Mouse (Mus musculus) retina, embryonic 14.5 days (tissue): ENCODE results near the gene Slc26a3.
A peak's percentile ranks its signal among the peaks of the same experiment; 100 is the strongest.

Source experiments
- DNase-seq: peaks from one replicate; pipeline ENCODE4 v3.0.0-alpha.2; 2015; ENCODE audit warnings: low spot score

The Slc26a3 gene

DNA sequence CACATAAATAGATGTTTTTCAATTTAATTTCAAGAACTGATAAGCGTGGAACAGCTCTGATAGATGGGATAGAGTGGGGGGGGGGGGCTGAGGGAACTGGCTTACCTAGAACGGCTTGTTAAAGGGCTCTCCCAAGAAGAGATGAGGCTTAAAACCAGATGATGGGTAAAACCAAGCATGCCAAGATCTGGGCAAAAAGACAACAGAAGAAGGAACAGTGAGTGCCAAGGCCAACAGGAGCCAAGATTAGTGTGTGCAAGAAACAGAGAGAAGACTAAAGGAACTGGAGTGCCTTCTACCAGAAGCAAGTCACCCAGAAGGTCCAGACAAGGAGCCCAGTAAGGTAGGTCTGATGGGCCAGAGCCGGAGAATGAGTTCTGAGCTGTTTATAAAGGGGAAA, at the start of gene Slc26a3:
Slc26a3 (plus strand) TSS at position 301 of the 400 bp plus-strand sequence.
- DNase-seq, result no peak

DNA sequence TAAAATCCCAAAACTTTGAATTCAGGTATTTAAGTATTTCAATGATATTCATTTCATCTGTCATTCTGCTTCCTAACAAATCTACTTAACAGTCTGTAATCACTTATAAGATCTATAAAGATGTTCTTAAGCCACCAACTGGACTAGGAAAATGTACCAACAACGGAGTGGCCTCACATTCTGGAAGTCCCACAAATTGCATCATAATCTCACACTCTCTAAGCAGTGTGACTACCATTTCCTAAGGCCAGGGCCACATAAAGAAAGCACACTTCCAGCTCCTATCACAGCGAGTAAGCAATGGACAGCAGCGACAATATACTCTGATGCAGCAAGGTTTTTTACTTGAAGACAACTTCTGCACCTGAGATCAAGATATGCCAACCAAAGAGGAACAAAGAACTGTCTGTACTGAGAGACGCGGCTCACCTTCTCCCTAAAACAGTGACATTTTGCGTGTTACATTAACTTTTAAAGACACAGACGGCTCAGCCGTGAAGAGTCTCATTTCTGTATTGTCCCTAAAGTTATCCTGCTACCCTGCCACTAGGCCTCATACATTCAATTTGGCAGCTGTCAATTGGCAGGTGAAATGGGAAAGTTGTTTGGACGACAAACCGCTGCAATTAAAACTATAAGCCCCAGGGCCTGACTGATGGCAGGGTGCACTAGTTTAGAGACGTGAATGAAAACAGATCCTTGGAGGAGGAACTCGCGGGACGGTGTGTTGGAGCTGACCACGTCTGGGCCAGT, 40.3 kb upstream of the Slc26a3 start:
- DNase-seq, result no peak

DNA sequence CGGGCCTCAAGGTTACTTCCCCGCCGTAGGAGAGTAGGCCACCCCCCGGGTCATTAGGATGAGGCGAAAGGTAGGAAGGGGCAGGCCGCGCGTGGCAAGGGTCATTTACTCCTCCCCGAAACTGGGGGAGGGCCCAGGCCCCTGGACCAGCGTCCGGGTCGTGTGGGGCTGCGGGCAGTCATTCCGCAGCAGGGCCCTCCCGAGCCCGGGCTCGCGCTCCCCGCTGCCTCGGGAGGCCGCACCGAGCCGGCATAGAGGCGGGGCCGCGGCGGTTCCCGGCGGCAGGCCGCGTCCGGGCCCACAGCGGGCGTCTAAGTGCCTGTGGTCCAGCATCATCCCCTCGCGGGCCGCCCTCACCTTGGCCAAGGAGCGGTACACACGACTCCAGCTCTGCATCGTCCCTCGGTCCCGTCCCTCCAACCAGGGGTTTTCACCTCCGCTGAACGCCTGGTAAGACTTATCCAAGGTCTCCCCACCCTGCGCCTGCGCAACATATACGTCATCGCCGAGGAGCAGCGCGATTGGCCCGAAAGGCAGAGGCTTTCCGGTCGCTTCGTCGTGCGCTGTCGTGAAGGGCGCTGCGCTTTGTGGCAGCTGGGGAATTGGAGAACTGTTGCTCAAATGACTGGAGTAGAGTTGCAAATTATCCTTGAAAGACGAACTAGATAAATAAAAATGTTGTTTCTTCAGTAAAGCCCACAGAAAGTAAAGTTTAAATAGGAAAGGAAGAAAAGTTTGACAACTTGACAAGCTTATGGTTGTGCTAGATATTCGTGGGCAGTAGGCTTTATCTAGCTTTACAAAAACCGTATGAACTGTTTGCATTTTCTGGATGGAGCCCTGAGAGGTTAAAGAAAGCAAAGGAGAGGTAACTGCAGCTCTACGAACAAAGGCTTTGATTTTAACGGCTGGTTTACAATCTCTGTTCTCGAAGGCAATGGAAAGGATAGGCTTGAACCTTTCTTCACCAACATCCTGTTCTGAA, 39.4 kb upstream of the Slc26a3 start, which contains the start of gene Dld:
Dld (minus strand) TSS at position 510 of the 985 bp plus-strand sequence.
- DNase-seq, result peak; percentile 96

DNA sequence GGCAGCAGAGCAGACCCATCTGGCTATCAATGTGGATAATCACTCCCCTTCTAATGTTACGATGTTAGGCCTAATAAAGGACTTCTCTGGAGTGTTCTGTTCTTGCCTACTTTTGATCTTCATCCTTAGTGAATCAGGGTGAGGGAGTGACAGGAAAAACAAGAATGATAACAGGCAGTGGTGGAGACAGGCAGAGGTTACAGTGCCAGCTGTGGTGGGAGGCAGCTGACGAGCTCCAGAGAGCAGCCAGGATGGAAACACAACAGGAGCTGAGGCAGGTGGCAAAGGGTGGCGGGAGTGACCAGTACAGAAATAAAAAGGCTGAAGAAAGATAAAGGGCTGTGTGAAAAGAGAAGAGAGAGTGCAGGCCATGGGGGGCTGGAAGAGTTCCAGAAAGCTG, 24.2 kb upstream of the Slc26a3 start:
- no peak for DNase-seq

DNA sequence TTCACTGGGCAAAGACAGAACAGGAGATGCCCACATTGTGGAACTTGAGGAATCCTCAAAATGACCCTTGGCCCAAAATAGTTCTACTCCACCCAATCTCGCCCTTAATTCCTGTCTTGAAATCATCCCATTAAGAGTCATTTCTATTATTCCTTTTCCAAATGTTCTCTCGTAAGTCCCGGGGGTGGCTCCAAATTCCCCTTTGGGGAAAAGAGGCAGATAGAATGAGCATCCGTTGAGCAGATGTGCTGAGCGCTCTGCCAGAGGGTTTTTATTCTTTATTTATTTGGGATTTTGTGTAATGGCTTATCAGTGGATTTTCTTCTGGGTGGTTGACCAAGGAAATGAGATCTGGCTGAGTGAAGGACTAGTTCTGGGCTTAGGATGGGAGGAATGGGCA, 22.9 kb upstream of the Slc26a3 start:
- DNase-seq, result no peak

DNA sequence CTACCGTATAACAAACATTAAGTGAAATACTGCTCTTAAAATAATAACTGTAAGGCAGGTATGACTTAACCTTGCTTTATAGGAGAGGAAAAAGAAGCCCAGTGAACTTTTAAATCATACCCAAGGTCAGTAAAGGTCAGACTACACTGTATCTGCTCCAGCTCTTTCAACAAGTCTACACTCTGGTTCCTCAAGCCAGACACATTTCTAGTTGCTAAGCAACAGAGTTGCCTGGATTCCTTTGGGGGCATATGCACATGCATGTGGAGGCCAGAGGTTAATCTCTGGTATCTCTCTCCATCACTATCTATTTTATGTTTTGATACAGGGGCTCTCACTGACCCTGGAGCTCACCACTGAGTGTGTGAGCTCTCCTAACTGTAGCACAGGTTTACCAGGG, 21.6 kb upstream of the Slc26a3 start:
- DNase-seq, result peak; percentile 21

DNA sequence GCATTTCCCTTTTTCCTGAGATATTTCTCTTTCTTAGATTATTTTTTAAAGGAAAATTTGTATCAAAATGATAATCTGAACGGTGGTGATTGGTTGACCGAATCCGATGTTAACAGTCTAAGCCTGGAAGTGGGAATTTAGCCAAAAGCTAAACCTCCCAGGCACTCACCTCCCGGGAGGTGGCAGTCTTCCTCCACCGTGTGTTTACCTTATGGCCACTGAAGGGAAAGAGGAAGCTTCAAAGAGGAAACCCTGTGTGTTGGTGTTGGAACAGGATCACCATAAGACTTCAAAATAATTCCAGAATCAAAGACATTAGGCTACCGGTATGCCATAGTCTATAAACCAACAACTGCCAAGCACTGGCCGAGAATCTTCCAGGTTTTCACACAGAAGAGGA, 21.0 kb upstream of the Slc26a3 start:
- DNase-seq, result no peak

DNA sequence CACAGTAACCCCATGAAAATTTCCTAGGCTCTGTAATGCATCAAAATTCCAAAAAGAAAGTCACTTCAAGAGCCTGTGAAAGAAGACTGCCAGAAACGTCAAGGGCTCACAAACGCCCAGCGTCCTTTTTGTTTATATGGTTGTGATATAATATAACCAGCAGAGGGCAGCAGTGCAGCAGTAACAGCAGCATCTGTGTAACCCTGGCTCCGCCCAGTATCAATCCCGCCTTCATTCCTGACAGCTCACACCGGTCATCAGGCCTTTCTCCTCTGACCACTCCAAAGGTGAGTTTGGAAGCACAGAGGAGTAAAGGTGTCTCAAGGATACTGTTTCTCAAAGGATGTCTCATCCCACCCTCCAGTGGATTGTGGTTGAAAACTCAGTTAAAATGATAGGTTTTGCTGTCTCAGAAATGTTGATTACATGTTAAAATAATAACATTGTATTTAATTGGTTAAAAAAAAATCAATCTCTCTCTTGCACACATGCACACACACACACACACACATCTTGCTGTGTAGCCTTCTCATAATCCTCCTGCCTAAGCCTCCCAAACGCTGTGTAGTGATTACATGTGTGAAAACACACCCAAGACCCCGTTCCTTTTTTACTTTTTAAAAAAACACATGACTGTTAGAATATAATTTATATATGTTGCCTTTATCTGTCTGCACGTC, 15.9 kb upstream of the Slc26a3 start:
- peak; percentile 92 for DNase-seq

DNA sequence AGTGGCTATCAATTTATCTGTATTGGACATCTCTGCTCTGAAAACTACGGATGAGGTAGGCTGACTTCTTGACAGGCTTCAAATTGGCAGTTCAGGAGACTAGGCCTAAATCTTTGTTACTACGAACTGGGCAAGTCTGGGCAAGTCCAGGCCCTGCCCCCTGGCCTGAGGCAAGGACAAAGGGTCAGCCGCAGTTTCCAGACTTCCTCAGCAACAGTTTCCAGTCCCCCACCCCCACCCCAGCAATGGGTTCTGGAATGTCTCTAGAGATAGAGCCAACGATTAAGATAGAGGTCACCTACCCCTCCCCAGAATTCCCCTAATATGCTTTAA, 15.4 kb upstream of the Slc26a3 start:
- no peak for DNase-seq

DNA sequence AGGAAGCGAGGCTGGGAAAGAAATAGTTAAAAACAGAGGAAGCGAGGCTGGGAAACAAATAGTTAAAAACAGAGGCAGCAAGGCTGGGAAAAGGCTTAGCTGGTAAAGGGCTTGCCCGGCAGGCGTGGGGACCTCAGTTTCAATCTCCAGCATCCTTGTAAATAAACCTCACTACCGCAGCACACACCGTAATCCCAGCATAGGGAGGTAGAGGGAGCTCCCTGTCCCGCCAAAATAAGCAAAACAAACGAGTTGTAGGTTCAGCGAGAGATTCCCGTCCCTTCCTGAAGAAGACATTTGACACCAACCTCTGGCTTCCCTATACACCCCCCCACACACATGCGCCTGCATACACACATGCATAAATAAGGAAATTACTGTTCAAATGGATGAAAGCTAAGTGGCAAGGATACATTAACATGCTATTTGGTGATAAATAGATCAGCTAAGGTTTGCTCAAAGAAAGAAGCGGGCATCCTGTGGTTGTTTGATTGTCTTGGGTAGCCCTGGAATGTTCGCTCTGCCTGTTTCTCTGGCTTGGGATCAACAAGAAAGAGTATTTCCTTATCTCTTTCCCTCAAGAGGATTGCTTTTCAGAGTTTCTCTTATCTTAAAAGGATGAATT, 14.2 kb upstream of the Slc26a3 start:
- DNase-seq, result peak; percentile 40

DNA sequence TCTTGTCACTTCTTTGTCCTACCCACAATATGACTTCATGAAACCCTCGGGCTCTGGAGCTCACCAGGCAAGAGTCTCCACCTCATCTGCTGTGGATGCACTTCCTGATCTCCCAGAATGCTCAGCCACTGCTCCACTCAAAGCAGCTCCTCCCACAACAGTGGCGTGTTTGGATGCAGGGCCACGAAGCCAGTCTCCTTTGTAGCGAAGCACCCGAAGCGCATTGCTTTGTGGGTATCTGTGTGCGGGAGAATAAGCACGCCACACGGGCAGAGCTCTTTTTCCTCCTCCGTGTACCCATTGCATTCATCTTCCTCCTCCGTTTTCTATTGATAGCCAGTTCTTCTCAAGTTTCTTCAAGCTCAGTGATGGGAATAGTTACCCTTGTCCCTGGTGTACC, 13.4 kb upstream of the Slc26a3 start:
- DNase-seq, result no peak

DNA sequence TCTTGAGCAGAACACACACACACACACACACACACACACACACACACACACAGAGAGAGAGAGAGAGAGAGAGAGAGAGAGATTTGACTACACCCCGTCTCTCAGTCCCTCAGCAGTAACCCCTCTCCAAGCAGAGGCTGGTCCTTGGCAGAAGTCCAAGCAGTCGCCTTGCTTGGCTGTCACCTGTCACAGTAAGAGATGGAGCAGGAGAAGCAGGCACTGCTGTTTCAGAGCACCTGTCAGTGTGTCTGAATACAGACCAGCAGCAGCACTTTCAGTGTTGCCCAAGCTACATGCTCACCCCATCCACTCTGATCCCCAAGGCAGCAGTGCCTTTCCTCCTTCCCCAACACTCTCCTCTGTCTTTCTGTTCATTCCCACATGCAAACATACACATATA, 9.8 kb upstream of the Slc26a3 start:
- DNase-seq, result no peak

DNA sequence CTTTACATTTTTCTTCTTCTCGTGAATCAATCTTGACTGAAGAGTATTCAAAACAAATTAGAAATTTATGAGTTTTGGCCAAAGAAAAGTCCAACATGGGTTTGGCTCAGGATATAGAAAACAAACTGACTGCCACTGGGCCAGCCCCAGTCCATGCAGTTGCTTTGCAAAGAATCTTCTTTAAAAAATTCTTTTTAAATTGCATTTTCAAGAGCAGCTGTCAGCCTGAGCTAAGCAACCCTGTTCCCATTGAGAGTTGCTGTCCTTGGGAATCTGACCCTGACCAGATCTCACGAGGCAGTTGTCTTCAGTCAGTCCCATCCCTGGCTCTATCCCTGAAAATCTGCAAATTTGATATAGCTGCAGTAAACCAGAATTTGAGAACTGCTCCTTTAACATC, 8.2 kb upstream of the Slc26a3 start:
- DNase-seq, result no peak

DNA sequence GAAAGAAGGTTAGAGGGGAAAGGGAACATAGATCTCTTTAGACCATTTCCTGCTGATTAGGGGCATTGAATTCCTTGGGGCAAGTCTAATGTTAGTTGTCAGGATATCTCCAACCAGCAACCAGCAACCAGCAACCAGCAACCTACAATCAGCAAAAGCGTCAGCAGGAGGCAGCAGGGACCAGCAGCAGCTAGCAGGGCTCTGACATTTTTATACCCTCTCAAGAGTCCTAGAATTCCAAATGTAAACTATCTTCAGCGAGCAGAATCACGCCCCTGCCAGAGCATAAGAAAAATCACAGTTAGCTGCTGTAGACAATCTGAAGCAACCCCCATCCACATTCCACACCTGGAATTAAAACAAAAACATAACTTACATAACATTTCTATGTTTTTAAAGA, 3.4 kb upstream of the Slc26a3 start:
- no peak for DNase-seq

DNA sequence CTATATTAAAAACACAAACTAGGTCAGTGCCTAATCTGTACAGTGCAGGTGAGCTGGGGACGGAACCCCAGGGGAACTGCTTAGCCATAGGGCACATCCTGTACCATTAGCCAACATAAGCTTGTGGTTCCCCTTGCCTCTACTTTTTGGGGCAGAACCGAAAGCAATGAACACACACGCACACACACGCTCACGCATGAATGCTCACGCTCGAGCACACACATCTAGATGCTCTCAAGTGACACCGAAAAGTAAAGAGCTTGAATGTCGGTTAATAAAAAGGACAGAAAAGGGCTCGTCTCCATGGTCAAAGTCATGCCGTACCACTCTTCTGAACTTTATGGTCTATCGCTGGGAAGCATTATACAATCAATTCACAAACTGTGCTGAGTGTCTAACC, 1.0 kb downstream of the Slc26a3 start:
- DNase-seq, result no peak

DNA sequence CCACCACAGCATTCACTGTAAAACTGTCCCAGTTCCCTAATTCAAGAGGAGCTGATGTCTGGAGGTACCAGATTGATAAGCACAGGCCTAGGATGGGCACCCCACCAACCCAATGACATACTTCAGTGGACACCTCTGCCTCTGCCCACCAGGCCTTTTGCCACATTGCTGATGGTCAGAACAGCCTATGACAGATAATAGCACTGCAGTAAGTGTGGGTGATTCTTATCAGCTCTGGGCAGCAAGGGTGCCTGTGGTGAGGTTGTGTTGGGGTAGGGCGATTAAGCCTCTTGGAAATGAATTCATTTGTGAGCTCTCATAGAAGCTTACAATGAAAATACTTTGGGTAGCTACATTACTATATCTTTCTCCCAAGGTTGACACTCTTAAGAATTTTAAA, 5.2 kb downstream of the Slc26a3 start:
- DNase-seq, result no peak

DNA sequence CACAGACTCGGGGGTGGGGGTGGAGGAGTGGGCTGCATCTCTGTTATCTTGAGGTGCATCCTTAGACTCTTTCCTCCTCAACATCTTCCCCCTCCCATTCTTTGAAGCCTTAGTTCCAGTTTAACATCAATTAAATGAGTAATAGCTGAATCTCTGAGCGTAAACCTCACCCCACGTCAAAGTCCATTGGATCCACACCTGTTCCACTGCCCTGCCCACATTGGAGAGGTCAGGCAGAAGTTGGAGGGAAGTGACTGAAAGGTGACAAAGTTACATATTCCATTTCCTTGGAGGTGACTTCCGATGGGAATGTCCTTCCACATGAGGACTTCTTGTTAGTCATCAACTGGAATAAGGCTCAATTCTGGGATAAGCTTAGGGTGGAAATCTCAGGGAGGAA, 7.0 kb downstream of the Slc26a3 start:
- DNase-seq, result no peak

DNA sequence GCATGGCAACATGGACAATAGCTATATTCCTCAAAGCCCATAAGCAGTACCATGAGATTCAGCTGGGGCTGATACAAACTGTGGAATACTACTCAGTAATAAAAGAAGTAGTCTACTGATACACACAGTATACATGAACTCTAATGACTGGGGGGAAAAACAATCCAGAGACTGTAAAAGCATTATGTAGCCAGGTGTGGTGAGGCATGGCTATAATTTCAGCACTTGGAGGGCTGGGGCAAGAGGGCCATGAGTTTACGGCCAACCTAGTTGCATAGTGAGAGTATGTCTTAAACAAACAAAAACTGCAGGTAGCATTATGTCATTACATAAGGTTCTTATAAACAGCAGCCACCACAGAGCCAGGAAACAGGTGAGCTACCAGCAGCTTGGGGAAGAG, 10.2 kb downstream of the Slc26a3 start:
- DNase-seq, result no peak

DNA sequence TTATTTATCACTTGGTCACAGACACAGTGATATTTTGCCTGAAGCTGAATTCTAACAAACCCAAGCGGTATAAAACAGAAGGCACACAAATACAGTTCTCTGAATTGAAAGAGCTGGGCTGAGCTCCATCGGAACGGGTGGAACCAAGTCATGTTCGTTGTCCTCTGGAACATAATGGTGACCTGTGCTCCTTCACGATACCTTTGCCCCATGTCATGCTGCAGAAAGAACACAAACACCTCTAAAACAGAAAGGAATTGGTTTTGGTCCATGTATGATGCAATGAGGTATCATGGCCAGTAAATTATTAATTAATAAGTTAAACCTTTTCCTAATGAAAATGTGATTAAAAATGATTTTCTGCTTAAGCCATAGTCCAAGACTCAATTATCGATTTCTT, 11.3 kb downstream of the Slc26a3 start:
- DNase-seq, result no peak

DNA sequence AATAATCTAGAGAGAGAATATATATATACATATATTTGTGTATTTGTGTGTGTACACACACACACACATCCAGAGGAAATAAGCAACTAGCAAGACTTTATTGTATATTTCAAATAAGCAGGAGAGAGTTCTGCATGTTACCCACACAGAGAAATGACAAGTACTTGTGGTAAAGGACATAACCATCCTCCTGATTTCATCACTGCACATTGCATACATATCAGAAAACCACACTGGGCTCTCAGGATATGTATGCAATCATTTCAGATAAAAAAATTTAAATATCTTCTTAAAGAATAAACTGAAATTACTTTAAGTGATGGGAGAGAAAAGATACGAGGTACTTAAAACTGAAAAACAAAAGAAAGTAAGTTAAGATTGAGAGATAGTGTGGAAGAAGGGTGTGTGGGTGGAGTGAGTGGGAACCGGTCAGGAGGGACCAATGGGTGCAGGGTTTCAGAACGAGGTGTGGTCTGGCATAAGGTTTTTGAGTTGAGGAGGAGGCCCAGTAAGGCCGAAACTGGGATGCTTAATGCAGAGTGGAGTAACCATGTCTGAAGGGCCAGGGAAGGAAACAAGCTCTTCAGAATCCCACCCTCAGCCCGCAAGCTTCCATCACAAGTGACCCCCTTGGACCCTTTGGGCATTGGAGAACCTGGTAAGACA, 14.0 kb downstream of the Slc26a3 start:
- DNase-seq, result no peak

DNA sequence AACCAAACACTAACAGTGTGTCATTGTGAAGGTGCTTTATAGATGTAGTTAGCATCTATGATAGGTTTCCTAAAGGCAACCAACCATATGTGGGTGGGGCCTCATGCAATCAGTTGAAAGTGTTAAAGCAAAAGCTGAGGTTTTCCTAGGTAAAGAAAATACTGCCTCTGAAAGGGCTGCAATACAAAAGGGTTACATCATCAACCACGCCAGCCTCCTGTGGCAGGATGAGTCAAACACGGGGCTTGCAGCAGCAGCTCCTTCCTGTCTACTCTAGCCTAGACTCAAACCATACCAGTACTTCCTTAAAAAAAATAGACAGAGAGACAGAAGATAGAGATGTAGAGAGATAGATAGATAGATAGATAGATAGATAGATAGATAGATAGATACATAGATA, 25.3 kb downstream of the Slc26a3 start:
- no peak for DNase-seq
